Mouse (Mus musculus) midbrain, embryonic 15.5 days (tissue): ENCODE data around the gene Ube2f. TPM values are rescaled to one million over a fixed set of nuclear protein-coding genes. Genes with fewer than 3 reads are reported as not detected.

Experiments
- ATAC-seq: fragments of 200-750 bp; cut with Nextera tagmentation; replicated peaks from 2 replicates; pipeline ENCODE4 v1.8.0; 2017; ENCODE audit warnings: moderate TSS enrichment
- H3K27ac ChIP-seq: fragments of 300-500 bp; sonication (generic); 2 replicates; pipeline ENCODE4 v1.5.1; 2015; ENCODE audit warnings: mild to moderate bottlenecking, inconsistent platforms
- H3K27me3 ChIP-seq: fragments of 300-500 bp; sonication (generic); replicated peaks from 2 replicates; pipeline ENCODE4 v1.6.1; 2015; ENCODE audit warnings: inconsistent platforms
- H3K36me3 ChIP-seq: fragments of 300-500 bp; sonication (generic); replicated peaks from 2 replicates; pipeline ENCODE4 v1.6.1; 2015; ENCODE audit warnings: inconsistent platforms
- H3K4me1 ChIP-seq: fragments of 300-500 bp; sonication (generic); 2 replicates; pipeline ENCODE4 v1.6.1; 2015; ENCODE audit warnings: inconsistent platforms
- H3K4me2 ChIP-seq: fragments of 300-500 bp; sonication (generic); 2 replicates; pipeline ENCODE4 v1.6.1; 2015; ENCODE audit warnings: inconsistent platforms, mild to moderate bottlenecking, moderate library complexity
- H3K4me3 ChIP-seq: fragments of 300-500 bp; sonication (generic); 2 replicates; pipeline ENCODE4 v1.5.1; 2015; ENCODE audit warnings: mild to moderate bottlenecking, inconsistent platforms
- H3K9ac ChIP-seq: fragments of 300-500 bp; sonication (generic); 2 replicates; pipeline ENCODE4 v1.6.1; 2015; ENCODE audit warnings: mild to moderate bottlenecking, inconsistent platforms
- H3K9me3 ChIP-seq: fragments of 300-500 bp; sonication (generic); 2 replicates; pipeline ENCODE4 v1.6.1; 2016; ENCODE audit warnings: inconsistent platforms
- WGBS: fragments of 180-500 bp; shearing (Covaris S2); methylation state at CpG from one replicate; pipeline ENCODE4 v1.1.7; 2015; ENCODE audit warnings: mixed read lengths; 5-methylcytosine and 5-hydroxymethylcytosine counted together
- polyA plus RNA-seq: library from polyadenylated mRNA; unstranded; fragments of >200 nt; fragmentation: Nextera tagmentation; extraction: Ambion mirVana; gene quantifications from 2 replicates; pipeline ENCODE4 v1.2.1, GENCODE M21; 2015

Ube2f gene
- polyA plus RNA-seq = 58.5 and 60.4 TPM in 2 replicates

- Histone ChIP-seq H3K4me3 (peak within 1 kb of the TSS; percentile 72), H3K9me3 (no peaks in the 10 kb centered on the region), H3K4me2 (peak within 1 kb of the TSS; percentile 89), H3K27ac (peak within 1 kb of the TSS; percentile 88), H3K4me1 (peaks cover 28% of the 10 kb centered on the region), H3K27me3 (no peaks in the 10 kb centered on the region), H3K36me3 (0 out of 2 replicates have a peak, but pooled peaks cover 2% of the 10 kb centered on the region), H3K9ac (peak within 1 kb of the TSS; percentile 94)
- under 1% methylated on average over 43 of the region's 43 CpGs for WGBS
- ATAC-seq = peak; percentile 99
These were observed at the start of gene Ube2f for GRCm38 (mm10) chr1:91249564-91250414. Ube2f (plus strand) TSS chr1:91250304.

GRCm38 (mm10) chr1:91201122-91201521 is 49.0 kb upstream of the Ube2f start:
- H3K4me2 ChIP-seq = no peak overlapping the region
- no peak overlapping the region for H3K9ac ChIP-seq
- no peak overlapping the region for H3K27ac ChIP-seq
- no peaks in the 10 kb centered on the region for H3K27me3 ChIP-seq
- H3K4me3 ChIP-seq = no peak overlapping the region
- no peak for ATAC-seq
- 45% methylated on average over 3 of the region's 3 CpGs for WGBS
- no peaks in the 10 kb centered on the region for H3K9me3 ChIP-seq
- no peaks in the 10 kb centered on the region for H3K36me3 ChIP-seq
- no peaks in the 10 kb centered on the region for H3K4me1 ChIP-seq

GRCm38 (mm10) chr1:91204221-91204765 is 45.8 kb upstream of the Ube2f start:
- 80% methylated on average over 5 of the region's 5 CpGs for WGBS
- no peak overlapping the region for H3K4me3 ChIP-seq
- no peak for ATAC-seq

GRCm38 (mm10) chr1:91205651-91206050 is 44.5 kb upstream of the Ube2f start:
- ATAC-seq = no peak
- H3K4me1 ChIP-seq = no peaks in the 10 kb centered on the region; the same call in 1 of the 2 replicates
- 81% methylated on average over 6 of the region's 6 CpGs for WGBS
- H3K4me3 ChIP-seq = no peak overlapping the region
- no peak overlapping the region for H3K27ac ChIP-seq
- H3K36me3 ChIP-seq = no peaks in the 10 kb centered on the region
- H3K4me2 ChIP-seq = no peak overlapping the region
- H3K9ac ChIP-seq = no peak overlapping the region
- H3K9me3 ChIP-seq = no peaks in the 10 kb centered on the region
- no peaks in the 10 kb centered on the region for H3K27me3 ChIP-seq

More at GRCm38 (mm10) chr1:91204221-91204765, 45.8 kb upstream of the Ube2f start:
- no peaks in the 10 kb centered on the region for H3K36me3 ChIP-seq
- no peak overlapping the region for H3K4me2 ChIP-seq
- H3K27me3 ChIP-seq = no peaks in the 10 kb centered on the region
- H3K9ac ChIP-seq = no peak overlapping the region
- no peak overlapping the region for H3K27ac ChIP-seq
- H3K4me1 ChIP-seq = no peaks in the 10 kb centered on the region
- H3K9me3 ChIP-seq = no peaks in the 10 kb centered on the region

GRCm38 (mm10) chr1:91206336-91206735 is 43.8 kb upstream of the Ube2f start:
- Histone ChIP-seq H3K27me3 (no peaks in the 10 kb centered on the region), H3K36me3 (no peaks in the 10 kb centered on the region), H3K9me3 (no peaks in the 10 kb centered on the region), H3K4me3 (no peak overlapping the region), H3K27ac (no peak overlapping the region), H3K4me2 (no peak overlapping the region), H3K9ac (no peak overlapping the region), H3K4me1 (peaks cover 3% of the 10 kb centered on the region)
- ATAC-seq = no peak
- 74% methylated on average over 8 of the region's 8 CpGs for WGBS

GRCm38 (mm10) chr1:91206873-91207272 is 43.2 kb upstream of the Ube2f start:
- H3K9ac ChIP-seq = no peak overlapping the region
- no peaks in the 10 kb centered on the region for H3K9me3 ChIP-seq
- H3K36me3 ChIP-seq = no peaks in the 10 kb centered on the region
- 79% methylated on average over 5 of the region's 5 CpGs for WGBS
- H3K4me2 ChIP-seq = no peak overlapping the region
- H3K4me1 ChIP-seq = peaks cover 8% of the 10 kb centered on the region
- no peaks in the 10 kb centered on the region for H3K27me3 ChIP-seq
- ATAC-seq = no peak
- H3K4me3 ChIP-seq = no peak overlapping the region
- H3K27ac ChIP-seq = no peak overlapping the region

GRCm38 (mm10) chr1:91207334-91208074 is 42.6 kb upstream of the Ube2f start:
- Histone ChIP-seq H3K27me3 (no peaks in the 10 kb centered on the region), H3K36me3 (no peaks in the 10 kb centered on the region), H3K27ac (no peak overlapping the region), H3K4me1 (peaks cover 9% of the 10 kb centered on the region), H3K9ac (no peak overlapping the region), H3K4me2 (no peak overlapping the region), H3K9me3 (no peaks in the 10 kb centered on the region), H3K4me3 (no peak overlapping the region)
- ATAC-seq = no peak
- WGBS = 68% methylated on average over 3 of the region's 3 CpGs

GRCm38 (mm10) chr1:91209343-91209742 is 40.8 kb upstream of the Ube2f start:
- H3K4me2 ChIP-seq = no peak overlapping the region
- no peaks in the 10 kb centered on the region for H3K9me3 ChIP-seq
- 68% methylated on average over 6 of the region's 6 CpGs for WGBS
- peak overlapping the region; percentile 79 for H3K27ac ChIP-seq
- H3K9ac ChIP-seq = no peak overlapping the region
- ATAC-seq = peak; percentile 76
- peaks cover 9% of the 10 kb centered on the region for H3K4me1 ChIP-seq
- H3K4me3 ChIP-seq = no peak overlapping the region
- H3K36me3 ChIP-seq = no peaks in the 10 kb centered on the region
- no peaks in the 10 kb centered on the region for H3K27me3 ChIP-seq

- no peak overlapping the region for H3K4me2 ChIP-seq
- H3K27ac ChIP-seq = peak overlapping the region; percentile 79
- ATAC-seq = peak; percentile 83
- H3K9ac ChIP-seq = no peak overlapping the region
- no peaks in the 10 kb centered on the region for H3K9me3 ChIP-seq
- H3K27me3 ChIP-seq = no peaks in the 10 kb centered on the region
- 77% methylated on average over 6 of the region's 6 CpGs for WGBS
- no peak overlapping the region for H3K4me3 ChIP-seq
- no peaks in the 10 kb centered on the region for H3K36me3 ChIP-seq
- H3K4me1 ChIP-seq = peaks cover 9% of the 10 kb centered on the region
These were observed 40.3 kb upstream of the Ube2f start for GRCm38 (mm10) chr1:91209785-91210184.

- Histone ChIP-seq H3K4me2 (no peak overlapping the region), H3K27ac (no peak overlapping the region), H3K4me1 (peaks cover 9% of the 10 kb centered on the region), H3K4me3 (no peak overlapping the region), H3K27me3 (no peaks in the 10 kb centered on the region), H3K36me3 (no peaks in the 10 kb centered on the region), H3K9me3 (no peaks in the 10 kb centered on the region), H3K9ac (no peak overlapping the region)
- ATAC-seq = no peak; the same call in 1 of the 2 replicates
- WGBS = 79% methylated on average over 1 of the region's 1 CpGs
These were observed 39.0 kb upstream of the Ube2f start for GRCm38 (mm10) chr1:91211099-91211498.

GRCm38 (mm10) chr1:91211591-91212008 is 38.5 kb upstream of the Ube2f start:
- no peak for ATAC-seq
- WGBS = 66% methylated on average over 7 of the region's 7 CpGs

GRCm38 (mm10) chr1:91215264-91215663 is 34.8 kb upstream of the Ube2f start:
- Histone ChIP-seq H3K9me3 (no peaks in the 10 kb centered on the region), H3K27ac (no peak overlapping the region), H3K27me3 (no peaks in the 10 kb centered on the region), H3K4me2 (no peak overlapping the region), H3K36me3 (no peaks in the 10 kb centered on the region), H3K4me1 (peaks cover 9% of the 10 kb centered on the region; the same call in 1 of the 2 replicates), H3K9ac (no peak overlapping the region), H3K4me3 (no peak overlapping the region)
- 100% methylated on average over 1 of the region's 1 CpGs for WGBS
- no peak for ATAC-seq

More at GRCm38 (mm10) chr1:91211591-91212008, 38.5 kb upstream of the Ube2f start:
- peaks cover 9% of the 10 kb centered on the region for H3K4me1 ChIP-seq
- H3K9me3 ChIP-seq = no peaks in the 10 kb centered on the region
- H3K27me3 ChIP-seq = no peaks in the 10 kb centered on the region
- H3K4me2 ChIP-seq = no peak overlapping the region
- H3K27ac ChIP-seq = no peak overlapping the region
- H3K36me3 ChIP-seq = no peaks in the 10 kb centered on the region
- H3K9ac ChIP-seq = no peak overlapping the region
- no peak overlapping the region for H3K4me3 ChIP-seq
